Mouse (Mus musculus): ENCODE results near the gene Tex14.
"Not testable (repeated sequence)": the region's sequence is repeated elsewhere in the genome, so short reads cannot be mapped to it uniquely, and the experiment has no call there.

- not testable (repeated sequence) for TF ChIP-seq CTCF (IDR thresholded peaks at IDR 0.05; ENCODE audit: control insufficient read depth, insufficient read depth, insufficient read length); MYOG (IDR thresholded peaks at IDR 0.05; ENCODE audit: control insufficient read depth, extremely low read depth, insufficient read length)
These were observed 59.0 kb downstream of the Tex14 start for GRCm38 (mm10) chr11:87463792-87464430.

All from C2C12 (cell line).